Mouse (Mus musculus) liver, embryonic 14.5 days (tissue): ENCODE measurements around the gene Pmch.

Experiments
- CTCF ChIP-seq: IDR thresholded peaks from 2 replicates; pipeline ENCODE4 v1.5.1; 2016; ENCODE audit warnings: antibody characterized with exemption, low read depth, control low read depth
- EP300 ChIP-seq: IDR thresholded peaks from 2 replicates; pipeline ENCODE4 v1.6.1; 2016; ENCODE audit warnings: antibody characterized with exemption, low read depth

DNA sequence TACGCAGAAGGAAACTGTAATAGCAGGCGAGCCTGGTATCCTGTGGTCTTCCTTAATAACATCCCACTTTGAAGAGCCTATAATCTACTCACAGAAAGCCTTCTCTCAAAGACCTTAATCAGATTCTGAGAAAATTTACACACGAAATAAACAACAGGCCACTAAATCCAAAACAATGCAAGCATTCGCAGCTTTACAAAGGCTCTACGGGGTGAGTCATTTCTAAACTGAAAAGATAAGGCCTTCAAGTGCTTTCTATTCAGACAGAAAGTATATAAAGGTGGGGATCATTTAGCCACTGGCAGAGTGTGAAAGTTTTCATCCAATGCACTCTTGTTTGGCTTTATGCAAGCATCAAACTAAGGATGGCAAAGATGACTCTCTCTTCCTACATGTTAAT, at the start of gene Pmch:
- no peak for TF ChIP-seq CTCF
- TF ChIP-seq EP300 = no peak
